Mouse (Mus musculus): Measurements from ENCODE around the gene Rasgrp2.

The Rasgrp2 gene

DNA sequence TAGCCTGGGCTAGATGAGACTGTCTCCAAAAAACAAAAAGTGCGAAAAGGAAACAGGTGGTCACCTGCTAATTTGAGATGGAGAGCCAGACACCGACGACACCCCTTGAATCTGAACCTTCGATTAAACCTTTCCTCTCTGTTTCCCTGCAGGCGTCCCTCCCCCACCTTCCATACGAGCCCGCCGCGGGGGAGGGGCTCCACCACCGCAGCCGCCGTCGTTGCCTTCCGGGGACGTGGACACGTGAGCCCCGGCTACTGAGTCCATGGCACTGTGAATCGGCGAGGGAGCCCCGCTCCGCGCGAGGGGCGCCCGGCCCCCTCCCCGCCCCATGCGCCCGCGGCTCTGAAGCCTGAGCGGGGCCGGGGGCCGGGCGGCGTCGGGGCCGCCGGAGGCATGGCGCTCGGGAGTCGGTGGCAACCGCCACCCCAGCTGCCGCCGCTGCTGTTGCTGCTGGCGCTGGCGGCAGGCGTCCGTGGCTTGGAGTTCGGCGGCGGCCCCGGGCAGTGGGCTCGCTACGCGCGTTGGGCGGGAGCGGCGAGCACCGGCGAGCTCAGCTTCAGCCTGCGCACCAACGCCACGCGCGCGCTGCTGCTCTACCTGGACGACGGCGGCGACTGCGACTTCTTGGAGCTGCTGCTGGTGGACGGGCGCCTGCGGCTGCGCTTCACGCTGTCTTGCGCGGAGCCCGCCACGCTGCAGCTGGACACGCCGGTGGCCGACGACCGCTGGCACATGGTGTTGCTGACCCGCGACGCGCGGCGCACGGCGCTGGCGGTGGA is 28.7 kb downstream of the Rasgrp2 start:
- DNase-seq (ENCODE audit: low read depth), result no peak

DNA sequence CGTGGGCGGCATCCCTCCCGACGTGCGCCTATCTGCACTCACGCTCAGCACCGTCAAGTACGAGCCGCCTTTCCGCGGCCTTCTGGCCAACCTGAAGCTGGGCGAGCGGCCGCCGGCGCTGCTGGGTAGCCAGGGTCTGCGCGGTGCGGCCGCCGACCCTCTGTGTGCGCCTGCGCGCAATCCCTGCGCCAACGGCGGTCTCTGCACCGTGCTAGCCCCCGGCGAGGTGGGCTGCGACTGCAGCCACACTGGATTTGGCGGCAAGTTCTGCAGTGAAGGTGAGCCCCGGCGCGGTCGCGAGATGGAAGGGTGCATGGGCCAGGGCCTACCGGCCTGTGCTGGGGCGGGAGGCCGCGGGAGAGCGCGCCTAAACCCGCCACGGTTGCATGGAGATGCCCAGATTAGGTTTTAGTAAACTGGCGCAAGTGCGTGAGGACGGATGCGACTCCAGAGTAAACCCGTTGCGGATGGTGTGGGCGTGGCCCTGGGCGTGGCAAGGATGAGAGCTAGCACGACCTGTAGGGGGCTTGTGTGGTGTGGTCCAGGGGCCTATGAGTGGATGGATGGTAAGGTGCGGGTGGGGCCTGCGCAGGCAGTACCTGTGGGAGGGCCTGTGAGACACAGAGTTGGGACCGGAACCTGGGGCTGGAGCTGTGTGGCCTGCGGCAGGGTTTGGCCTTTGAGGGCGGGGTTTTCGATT is 29.5 kb downstream of the Rasgrp2 start:
- no peak for DNase-seq (ENCODE audit: low read depth)

DNA sequence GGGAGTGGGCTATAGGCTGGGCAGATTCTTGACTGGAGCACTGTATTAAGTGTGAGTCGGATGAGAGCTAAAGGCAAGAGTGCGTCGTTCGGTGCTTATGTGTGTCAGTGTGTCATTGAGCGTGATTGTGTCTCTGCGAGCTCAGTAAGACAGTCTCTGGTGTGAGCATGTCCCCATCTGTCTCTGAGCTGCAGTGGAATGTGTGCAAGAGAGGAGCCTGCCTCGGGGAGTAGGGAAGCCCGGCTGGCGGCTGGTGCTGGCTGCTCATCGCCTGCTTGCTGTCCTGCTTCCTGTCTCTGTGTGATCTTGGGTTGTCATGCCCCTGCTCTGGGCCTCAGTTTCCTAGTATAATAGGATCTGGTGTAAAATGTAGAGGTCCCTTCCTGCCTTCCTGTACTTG is 43.9 kb downstream of the Rasgrp2 start:
- DNase-seq (ENCODE audit: low read depth), result no peak

DNA sequence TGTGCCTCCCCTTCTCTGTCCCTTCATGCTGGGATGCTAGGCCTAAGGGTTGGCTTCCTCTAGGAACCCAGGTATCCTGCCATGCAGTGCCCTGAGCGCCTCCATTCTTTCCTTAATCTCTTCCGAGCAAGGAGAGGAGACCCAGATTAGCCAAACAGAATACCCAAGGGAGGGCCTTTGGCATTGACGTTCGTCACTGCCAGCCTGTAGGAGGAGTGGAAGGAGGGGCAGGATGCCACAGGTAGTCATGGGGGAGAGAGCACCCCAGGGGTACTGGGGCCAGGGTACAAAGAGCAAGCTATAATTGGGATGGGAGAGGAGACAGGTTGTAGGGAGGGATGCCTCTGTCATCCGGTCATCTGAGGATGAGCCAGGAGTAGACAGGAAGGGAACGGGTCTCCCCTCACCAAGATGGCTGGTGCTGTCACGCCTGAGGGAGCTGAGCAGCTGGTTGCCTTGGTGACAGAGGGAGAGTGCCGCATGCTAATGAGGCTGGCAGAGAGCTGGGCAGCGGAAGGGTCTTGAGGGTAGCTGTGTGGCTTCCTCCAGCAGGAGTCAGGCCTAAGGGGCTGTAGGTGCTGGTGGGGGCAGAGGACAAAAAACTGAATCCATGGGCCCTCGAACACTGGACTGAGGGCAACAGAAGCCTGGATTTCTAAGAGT is 46.8 kb downstream of the Rasgrp2 start:
- DNase-seq (ENCODE audit: low read depth), result no peak

DNA sequence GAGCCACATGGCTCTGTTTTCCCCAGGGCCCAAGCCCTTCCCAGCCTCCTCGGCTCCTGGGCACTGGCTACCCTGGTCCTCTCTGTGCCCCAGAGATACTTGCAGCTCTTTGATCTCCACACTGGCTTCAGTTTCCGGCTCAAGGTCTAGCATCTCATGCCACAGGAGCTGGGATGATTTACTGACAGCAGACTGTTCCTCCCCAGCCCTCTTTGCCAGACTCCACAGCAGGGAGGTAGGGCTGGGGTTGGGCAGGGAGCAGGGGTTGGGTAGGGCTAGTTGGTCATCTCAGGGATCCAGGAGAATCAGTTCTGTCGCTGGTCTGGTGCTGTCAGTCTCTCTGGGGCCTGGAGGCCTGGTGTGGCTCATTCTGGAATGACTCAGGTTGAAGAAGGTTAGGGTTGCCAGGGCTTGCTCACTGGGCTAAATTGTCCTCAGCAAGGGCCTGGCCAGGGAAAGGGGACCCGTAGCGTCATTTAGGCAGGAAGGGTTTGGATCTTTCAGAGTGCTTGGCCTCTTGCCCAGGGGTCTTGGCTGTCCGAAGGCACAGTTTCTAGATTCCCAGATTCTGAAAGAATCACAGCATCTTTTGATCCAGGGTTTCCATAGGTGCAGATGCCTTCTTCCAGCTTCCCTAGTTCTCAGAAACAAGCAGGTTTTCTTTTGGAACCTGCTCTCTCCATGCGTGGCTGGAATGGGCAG is 47.7 kb downstream of the Rasgrp2 start:
- no peak for DNase-seq (ENCODE audit: low read depth)

DNA sequence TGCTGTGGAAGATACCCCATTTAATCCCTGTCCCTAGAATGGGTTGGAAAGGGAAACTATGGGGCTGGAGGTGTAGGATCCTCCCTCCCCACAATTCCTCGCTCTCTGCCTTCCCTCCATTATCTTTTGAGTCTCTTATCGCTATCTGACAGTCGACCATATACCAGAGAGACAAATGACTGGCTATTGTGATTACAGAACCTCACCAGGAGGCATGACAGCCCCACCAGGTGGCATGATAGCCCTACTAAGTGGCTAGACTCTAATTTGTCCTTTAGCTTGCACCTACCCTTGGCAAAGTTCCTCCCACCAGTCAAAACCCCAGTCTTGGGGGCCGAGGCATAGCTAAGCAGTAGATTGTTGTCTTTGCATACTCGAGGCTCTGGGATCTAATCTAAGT is 49.6 kb downstream of the Rasgrp2 start:
- DNase-seq (ENCODE audit: low read depth), result no peak

DNA sequence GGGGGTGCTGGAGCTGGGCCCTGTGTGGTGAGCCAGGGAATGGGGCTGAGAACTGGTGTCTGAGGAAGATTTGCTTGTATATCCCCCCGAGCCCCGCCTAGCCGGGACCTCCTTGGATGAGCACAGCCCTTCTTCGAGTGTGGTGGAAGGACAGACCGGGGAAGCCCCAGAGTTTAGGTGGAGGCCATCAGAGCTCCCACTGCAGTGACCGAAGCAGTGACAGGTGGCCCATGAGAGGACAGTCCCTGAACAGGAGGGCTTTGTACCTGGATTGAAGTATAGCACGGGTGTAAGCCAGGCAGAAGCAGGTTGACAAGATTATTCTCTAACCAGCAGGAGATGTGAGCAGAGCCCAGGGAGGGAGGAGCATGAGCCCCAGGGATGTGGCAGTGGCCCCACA is 50.7 kb downstream of the Rasgrp2 start:
- DNase-seq (ENCODE audit: low read depth), result no peak

DNA sequence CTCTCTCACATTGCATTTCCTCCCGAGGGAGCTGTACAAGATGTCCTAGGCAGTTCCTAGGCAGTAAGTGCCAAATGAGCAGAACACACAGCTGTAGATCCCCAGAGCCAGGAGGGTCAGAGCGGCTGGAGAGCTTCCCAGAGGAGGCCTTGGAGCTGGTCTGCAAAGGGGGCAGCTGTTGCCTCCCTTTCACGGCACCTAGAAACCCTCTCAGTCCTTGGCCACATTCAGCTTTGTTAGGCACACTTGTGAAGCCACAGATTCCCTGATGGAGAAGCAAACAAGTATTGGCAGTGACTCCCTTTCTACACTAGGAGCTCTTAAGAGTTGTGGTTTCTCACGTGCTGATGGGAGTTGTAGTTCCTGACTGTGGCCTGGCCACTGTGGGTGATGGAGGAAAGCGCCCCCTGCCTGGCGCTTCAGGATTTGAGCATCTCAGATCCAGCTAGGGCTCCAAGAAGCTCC is 52.9 kb downstream of the Rasgrp2 start:
- peak; percentile 63 for DNase-seq (ENCODE audit: low read depth)

DNA sequence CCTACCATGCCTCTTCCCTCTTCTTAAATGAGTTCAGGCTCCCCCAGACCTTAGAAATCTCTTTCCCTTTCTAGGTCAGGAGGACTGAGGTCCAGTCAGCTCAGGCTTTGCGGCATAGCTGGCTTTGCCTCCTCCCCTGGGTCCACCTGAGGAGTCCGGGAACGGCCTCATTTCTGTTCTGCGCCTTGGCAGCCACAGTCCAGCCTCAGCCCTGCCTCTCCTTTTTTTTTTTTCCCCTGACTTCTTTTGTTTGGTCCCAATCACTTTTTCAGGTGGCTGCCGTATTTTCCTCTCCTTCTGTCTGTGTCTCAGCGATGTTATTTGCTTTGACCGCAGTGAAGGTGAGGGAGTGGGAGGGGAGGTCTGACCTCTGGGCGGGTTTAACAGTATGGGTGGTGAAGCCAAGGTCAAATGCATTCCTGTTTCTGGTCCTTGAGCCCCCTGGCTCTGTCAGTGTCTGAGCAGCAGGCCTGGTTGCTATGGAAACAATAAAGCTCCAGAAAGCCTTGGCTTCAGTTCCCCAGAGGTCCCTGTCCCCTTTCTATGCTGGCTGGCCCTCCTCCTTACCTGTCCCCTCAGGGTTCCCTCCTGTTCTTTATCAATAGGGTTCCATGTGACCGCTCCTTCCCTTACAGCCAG is 53.7 kb downstream of the Rasgrp2 start:
- no peak for DNase-seq (ENCODE audit: low read depth)

DNA sequence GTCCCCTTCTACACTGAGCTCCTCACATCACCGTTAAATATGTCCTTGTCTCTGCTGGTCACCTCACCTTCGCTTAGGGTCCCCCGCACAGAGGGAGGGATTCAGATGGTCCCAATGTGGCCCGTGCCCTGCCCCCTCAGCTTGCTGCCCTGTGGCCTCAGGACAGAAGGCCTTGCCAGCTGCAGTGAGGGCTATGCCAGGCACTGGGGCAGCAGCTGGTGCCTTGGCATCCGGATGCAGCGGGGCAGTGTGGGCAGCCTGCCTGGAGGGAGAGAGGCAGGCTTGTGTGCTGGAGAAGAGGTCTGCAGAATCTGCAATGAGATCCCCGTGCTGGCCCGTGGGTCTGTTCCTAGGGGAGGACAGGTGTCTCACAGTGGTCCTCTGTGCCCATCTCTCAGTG is 54.2 kb downstream of the Rasgrp2 start:
- DNase-seq (ENCODE audit: low read depth), result no peak

DNA sequence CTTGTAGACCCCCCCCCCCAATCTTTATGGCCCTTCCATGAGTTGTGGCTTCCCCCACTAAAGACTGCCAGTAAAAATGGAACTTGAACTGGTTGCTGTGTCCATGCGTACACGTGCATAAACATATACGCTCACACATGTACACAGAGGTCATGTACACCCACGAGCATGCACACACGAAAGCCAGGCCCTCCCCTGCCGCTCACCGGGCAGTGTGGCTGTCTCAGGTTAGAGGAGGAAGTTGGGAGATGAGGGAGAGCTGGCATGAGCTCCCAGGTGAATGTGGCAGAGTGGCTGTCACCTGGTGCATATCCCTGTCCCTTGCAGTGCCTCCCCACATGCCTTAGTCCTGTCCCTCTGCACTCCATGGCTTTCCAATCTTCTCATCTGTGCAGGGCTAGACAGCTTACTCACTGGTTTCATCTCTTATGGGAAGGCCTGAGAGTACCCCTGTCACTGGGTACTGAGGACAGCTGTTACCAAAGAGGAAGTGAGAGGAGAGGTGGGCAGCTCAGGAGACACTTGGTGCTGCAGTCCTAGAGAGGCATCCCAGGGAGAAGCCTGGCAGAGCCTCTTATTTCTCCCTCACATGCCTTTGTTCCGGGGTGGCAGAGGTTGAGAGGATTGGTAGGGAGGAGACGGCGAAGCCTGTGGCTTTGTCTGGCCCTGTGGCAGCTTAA is 55.0 kb downstream of the Rasgrp2 start:
- DNase-seq (ENCODE audit: low read depth), result no peak

DNA sequence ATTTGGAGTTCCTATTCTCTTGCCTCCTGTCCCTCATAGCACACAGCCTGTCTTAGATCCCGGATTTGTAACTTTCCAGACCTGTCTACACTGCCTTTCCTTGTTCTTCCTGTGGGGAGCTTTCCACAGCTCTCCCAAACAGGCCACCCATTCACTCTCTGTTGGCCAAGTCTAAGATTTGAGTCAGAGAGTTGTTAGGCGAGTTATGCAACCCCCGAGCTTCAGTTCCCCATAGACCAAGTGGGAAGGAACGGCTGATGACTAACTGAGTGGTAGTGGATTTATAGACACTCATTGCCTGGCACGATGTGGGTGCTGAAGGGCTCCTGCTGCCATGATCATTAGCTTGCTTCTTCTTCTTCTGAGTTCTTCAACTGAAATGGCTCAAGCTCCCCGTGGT is 60.4 kb downstream of the Rasgrp2 start:
- DNase-seq (ENCODE audit: low read depth), result peak; percentile 19

DNA sequence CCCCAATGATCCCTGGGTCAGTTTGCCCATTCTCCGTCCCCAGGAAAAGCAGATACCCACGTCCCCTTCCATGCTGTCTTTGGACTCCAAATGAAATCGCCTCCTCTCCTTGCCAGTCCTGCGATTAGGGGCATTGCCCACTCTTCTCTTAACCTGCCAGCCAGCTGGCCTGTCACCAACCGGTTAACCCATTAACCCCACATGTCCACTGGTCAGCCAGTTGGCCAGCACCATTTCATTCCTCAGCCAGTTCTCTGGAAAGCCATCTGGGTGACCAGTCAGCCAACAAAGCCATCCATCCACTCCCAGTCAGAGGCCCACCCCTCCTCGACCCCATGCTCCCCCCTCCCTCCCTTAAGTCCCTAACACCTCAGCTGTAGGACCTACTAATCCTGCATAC is 63.7 kb downstream of the Rasgrp2 start:
- no peak for DNase-seq (ENCODE audit: low read depth)

DNA sequence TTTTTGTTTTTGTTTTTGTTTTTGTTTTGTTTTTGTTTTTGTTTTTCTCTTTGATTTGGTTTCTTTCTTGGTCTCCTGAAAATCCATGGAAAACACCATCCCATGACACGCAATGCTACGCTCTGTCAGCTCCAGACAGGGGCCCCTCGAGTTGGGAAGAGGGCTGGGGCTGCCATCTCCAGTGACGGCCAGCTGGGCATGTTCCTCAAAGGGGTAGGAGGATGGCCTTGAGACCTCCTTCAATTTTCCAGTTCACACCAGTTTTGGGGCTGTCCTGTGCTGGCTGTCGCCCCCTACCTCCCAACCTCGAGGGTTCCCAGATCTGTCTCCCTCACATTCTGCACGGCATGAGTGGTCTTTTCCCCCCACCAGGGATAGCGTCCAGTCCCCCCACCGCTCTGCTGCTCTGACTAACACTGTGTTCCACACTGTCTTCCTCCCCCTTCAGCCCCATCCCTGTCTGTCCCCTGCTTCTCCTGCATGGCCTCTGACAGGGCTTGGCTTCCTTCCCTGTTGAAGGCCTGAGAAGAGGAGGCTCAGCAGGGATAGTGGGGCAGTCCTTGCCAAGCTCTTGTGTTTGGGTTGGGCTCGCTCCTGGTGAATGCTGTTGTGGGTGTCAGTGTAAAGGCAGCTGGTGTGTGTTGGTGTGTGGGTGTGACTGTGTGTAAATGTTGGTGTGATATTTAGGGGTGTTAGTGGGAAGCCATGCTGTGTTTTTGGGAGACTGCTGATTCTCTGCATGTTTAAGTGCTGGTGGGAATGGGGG is 65.3 kb downstream of the Rasgrp2 start:
- DNase-seq (ENCODE audit: low read depth), result no peak
